Mouse (Mus musculus): ENCODE measurements around the gene Pdss2. TPM values are rescaled to one million over a fixed set of nuclear protein-coding genes. Genes with fewer than 3 reads are reported as not detected.

Gene Pdss2
- total RNA-seq, 2 experiments from 2014 or later, result 17.6 to 17.8 TPM

- no peak for TF ChIP-seq CTCF (conservative IDR thresholded peaks at IDR 0.05)
- H3K4me3 ChIP-seq, result no peak overlapping the region
- no peak overlapping the region for H3K27ac ChIP-seq
- no peak for DNase-seq (ENCODE audit: low spot score in 2 of 2)
Measured at GRCm38 (mm10) chr10:43330691-43331090, 109.4 kb downstream of the Pdss2 start.

GRCm38 (mm10) chr10:43331931-43332701 lies 110.8 kb downstream of the Pdss2 start:
- TF ChIP-seq CTCF (conservative IDR thresholded peaks at IDR 0.05), result no peak
- no peak overlapping the region for H3K4me3 ChIP-seq
- no peak overlapping the region for H3K27ac ChIP-seq
- no peak for DNase-seq (ENCODE audit: low spot score in 2 of 2)

GRCm38 (mm10) chr10:43335874-43336273 lies 114.6 kb downstream of the Pdss2 start:
- H3K4me3 ChIP-seq, result no peak overlapping the region
- no peak for DNase-seq (ENCODE audit: low spot score in 2 of 2)
- H3K27ac ChIP-seq, result no peak overlapping the region
- TF ChIP-seq CTCF (conservative IDR thresholded peaks at IDR 0.05), result no peak

DNA sequence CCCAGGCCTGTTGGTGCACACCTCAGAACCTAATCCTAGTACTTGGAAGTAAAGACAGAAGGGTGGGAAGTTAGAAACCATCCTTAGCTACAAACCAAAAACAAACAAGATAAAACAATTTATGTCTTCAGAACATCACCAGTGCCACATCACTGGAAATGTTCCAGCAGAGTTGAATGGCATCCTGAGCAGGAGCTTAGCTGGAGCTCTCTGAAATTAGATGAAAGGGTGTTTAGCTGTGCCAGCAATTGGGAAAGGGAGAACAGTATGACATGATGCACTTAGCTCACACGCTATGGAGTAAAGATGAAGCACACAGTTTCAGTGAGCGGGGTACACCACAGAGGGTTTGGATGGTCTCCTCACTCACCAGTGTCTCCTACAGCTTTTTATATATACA lies 115.8 kb downstream of the Pdss2 start:
- no peak for TF ChIP-seq CTCF (conservative IDR thresholded peaks at IDR 0.05)
- DNase-seq (ENCODE audit: low spot score in 2 of 2), result no peak
- Histone ChIP-seq H3K4me3 (no peak overlapping the region), H3K27ac (no peak overlapping the region)

GRCm38 (mm10) chr10:43339811-43340210 lies 118.5 kb downstream of the Pdss2 start:
- DNase-seq (ENCODE audit: low spot score in 2 of 2), result no peak
- Histone ChIP-seq H3K4me3 (no peak overlapping the region), H3K27ac (no peak overlapping the region)
- TF ChIP-seq CTCF (conservative IDR thresholded peaks at IDR 0.05), result no peak

DNA sequence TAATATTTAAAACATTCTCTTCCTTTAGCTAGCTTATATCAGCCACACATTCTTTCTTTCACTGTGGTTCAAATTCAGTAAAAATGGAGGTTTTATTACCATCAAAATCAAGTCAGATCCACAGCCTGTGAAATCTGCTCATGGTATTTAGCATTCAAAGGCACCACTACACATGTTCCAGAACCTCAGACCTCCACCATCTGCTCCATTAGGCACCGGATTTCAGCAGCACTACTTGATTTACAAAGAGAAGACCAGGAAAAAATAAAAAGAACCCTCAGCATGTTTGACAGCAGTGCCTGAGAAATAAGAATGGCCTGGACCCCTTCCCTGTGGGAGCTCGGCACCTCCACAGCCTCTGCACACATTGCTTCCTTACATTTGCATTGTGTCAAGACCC lies 128.4 kb downstream of the Pdss2 start:
- peak overlapping the region; percentile 80 for H3K27ac ChIP-seq
- peak in 1 of 2 experiments; percentile 36 for DNase-seq (ENCODE audit: low spot score in 2 of 2)
- no peak overlapping the region for H3K4me3 ChIP-seq
- no peak for TF ChIP-seq CTCF (conservative IDR thresholded peaks at IDR 0.05)

DNA sequence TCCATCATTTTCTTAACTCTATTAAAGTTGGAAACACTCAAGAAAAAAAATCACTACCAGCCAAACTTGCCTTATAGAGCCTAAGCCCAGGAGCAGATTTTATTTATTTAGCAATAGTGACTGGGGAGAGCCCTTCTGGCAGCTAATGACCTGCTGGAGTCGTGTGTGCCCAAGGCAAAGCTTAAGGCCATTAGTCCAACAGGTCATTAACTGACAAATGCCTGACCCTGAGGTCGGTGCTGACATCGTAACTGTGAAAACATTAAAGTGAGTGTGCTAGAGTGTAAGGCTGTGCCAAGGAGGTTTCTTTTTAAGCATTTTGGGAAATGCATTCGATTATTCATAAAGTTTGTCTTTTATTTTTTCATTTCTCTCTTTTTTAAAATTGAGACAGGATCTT lies 136.6 kb downstream of the Pdss2 start:
- no peak for DNase-seq (ENCODE audit: low spot score in 2 of 2)
- Histone ChIP-seq H3K4me3 (no peak overlapping the region), H3K27ac (no peak overlapping the region)
- no peak for TF ChIP-seq CTCF (conservative IDR thresholded peaks at IDR 0.05)

DNA sequence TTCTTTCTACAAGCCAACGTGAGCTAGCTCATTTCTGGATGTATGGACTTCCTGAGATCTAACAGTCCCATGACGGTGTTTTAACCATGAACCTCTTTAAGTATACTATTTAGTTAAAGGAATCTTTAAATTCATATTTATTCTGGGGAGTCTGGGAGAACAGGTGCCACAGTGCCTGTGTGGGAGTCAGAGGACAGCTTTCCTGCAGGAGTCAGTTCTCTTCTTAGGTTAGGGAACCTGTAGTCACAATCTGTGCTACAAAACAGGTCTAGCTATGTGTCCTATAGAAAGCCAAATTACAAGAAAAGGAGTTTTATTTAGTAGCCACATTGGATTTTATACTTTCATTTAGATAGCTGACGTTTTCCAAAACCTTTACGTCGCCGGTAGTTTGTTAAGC lies 141.7 kb downstream of the Pdss2 start:
- Histone ChIP-seq H3K27ac (no peak overlapping the region), H3K4me3 (no peak overlapping the region)
- DNase-seq (ENCODE audit: low spot score in 2 of 2), result no peak
- no peak for TF ChIP-seq CTCF (conservative IDR thresholded peaks at IDR 0.05)

- DNase-seq (ENCODE audit: low spot score in 2 of 2), result no peak
- H3K27ac ChIP-seq, result no peak overlapping the region
- TF ChIP-seq CTCF (conservative IDR thresholded peaks at IDR 0.05), result no peak
- H3K4me3 ChIP-seq, result no peak overlapping the region
Measured at GRCm38 (mm10) chr10:43363431-43363851, 142.2 kb downstream of the Pdss2 start.

DNA sequence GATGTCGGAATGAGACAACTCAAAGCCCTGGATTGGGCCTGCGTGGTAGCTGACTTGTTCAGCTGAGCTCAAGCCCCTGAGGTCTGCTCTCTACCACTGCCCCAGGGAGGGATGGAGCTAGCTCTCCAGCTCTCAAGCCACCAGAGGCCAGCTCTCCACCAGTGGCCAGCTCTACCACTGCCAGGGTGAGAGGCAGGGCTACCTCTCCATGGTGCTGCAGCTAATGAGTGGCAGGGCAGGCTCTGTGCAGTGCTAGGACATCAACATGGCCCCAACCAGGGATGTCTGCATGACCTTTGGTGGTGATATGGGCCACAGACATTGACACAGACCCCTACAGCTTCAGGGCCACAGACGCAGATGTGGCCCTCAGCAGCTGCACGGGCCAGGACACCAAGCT lies 144.6 kb downstream of the Pdss2 start:
- TF ChIP-seq CTCF (conservative IDR thresholded peaks at IDR 0.05), result no peak
- no peak overlapping the region for H3K4me3 ChIP-seq
- DNase-seq (ENCODE audit: low spot score in 2 of 2), result no peak
- no peak overlapping the region; the same call in 1 of the 2 replicates for H3K27ac ChIP-seq

DNA sequence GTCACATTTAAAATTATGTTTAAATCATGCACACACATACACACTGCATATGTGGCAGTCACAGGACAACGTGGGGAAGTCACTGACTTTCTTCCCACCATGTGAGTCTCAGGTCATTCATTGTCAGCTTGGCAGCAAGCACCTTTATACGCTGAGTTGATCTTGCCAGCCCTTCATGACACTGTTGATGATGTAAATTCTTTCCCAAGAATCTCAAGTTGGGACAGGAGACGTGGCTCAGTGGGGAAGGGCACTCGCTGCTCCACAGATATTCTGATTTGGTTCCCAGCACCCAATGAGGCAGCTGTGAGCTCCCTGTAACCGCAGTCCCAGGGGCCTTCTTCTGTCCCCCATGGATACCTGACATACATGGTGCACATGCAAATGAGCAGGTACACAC lies 147.3 kb downstream of the Pdss2 start:
- Histone ChIP-seq H3K27ac (no peak overlapping the region), H3K4me3 (no peak overlapping the region)
- no peak for DNase-seq (ENCODE audit: low spot score in 2 of 2)
- TF ChIP-seq CTCF (conservative IDR thresholded peaks at IDR 0.05), result no peak

- no peak for DNase-seq (ENCODE audit: low spot score in 2 of 2)
- TF ChIP-seq CTCF (conservative IDR thresholded peaks at IDR 0.05), result no peak
- H3K4me3 ChIP-seq, result no peak overlapping the region; the same call in 1 of the 2 replicates
- no peak overlapping the region; the same call in 1 of the 2 replicates for H3K27ac ChIP-seq
Measured at GRCm38 (mm10) chr10:43372315-43372714, 151.0 kb downstream of the Pdss2 start.

DNA sequence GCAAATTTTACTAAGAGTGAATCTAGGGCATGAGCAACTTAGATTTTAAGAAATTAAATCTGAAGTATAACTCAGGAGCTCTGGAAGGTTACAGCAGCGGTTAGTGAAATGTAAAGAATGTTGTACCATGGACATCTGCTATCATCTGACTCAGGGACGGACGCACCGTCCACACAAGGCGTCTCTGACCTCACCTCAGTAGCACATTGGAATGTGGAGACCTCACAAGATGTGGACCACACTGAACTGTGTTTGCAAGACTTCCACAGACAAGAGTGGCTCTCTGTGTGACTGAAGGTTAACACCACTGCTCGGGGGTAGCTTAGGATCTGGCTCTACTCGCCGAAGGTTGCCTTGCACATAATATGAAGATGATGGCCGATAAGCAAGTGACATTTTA lies 151.7 kb downstream of the Pdss2 start:
- H3K27ac ChIP-seq, result no peak overlapping the region
- no peak overlapping the region for H3K4me3 ChIP-seq
- no peak for TF ChIP-seq CTCF (conservative IDR thresholded peaks at IDR 0.05)
- no peak for DNase-seq (ENCODE audit: low spot score in 2 of 2)

GRCm38 (mm10) chr10:43373666-43374065 lies 152.4 kb downstream of the Pdss2 start:
- TF ChIP-seq CTCF (conservative IDR thresholded peaks at IDR 0.05), result no peak

More at GRCm38 (mm10) chr10:43373666-43374065, 152.4 kb downstream of the Pdss2 start:
- Histone ChIP-seq H3K27ac (no peak overlapping the region), H3K4me3 (no peak overlapping the region)
- DNase-seq (ENCODE audit: low spot score in 2 of 2), result no peak

All from layer of hippocampus, adult 2 months (tissue).